Mouse (Mus musculus): ENCODE data around the gene Il5ra. TPM values are rescaled to one million over a fixed set of nuclear protein-coding genes. Genes with fewer than 3 reads are reported as not detected.

The Il5ra gene
- polyA plus RNA-seq, 1 experiment from 2014 or later: not detected

GRCm38 (mm10) chr6:106769290-106769866, 20.5 kb upstream of the Il5ra start:
- Histone ChIP-seq H3K9me3 (ENCODE audit: control insufficient read depth, low read depth, low read length) (no peaks in the 10 kb centered on the region), H3K4me1 (ENCODE audit: control insufficient read depth, insufficient read depth, low read length) (0 out of 2 replicates have a peak, but pooled peaks cover 5% of the 10 kb centered on the region), H3K27me3 (ENCODE audit: control insufficient read depth, insufficient read depth, low read length) (no peaks in the 10 kb centered on the region), H3K9ac (replicated peaks; ENCODE audit: low read depth, low read length) (peak overlapping the region; percentile 71), H3K36me3 (ENCODE audit: control insufficient read depth, insufficient read depth, low read length) (peaks cover 17% of the 10 kb centered on the region), H3K4me2 (replicated peaks; ENCODE audit: low read depth, low read length) (peak overlapping the region; percentile 80), H3K27ac (ENCODE audit: low read length) (peak overlapping the region; percentile 48; the same call in 1 of the 2 replicates), H3K4me3 (ENCODE audit: low read depth, low read length) (peak overlapping the region; percentile 82)
- 1% methylated on average over 33 of the region's 33 CpGs for WGBS
- ATAC-seq (ENCODE audit: insufficient number of reproducible peaks, insufficient read depth, low FRiP score, low read depth): peak; percentile 76

DNA sequence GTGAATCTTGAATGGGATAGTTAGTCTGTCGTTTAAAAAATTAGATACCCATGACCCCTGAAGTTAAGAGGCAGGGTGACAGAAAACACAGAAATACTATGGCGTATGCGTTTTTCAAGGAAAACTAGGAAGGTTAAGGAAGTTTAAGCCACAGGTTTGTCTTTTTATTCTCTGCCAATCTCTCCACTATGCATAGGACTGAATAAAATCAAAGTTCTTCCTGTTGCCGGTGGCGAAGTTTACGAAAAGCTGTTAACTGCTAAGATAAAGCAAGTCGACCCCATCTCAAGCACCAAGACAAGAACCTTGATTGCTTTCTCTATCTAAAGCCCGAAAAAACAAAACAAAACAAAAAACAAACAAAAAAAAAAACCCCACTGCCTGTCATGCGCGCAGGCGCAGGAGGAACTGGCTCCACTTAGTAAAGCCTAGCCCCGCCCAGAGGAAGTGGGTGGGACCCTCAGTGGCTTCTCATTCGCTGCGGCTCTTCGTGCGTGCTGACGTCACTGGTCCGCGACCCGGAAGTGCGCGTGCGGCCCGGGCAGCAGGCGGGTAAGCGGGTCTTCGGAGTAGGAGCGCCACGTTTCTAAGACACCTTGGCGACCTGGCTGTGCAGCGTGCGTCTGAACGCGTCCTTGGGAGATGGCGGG, 19.9 kb upstream of the Il5ra start, which contains the start of gene Trnt1:
Gene Trnt1, plus strand, starts transcription at position 481 of the 650 bp plus-strand sequence.
- Histone ChIP-seq H3K9ac (replicated peaks; ENCODE audit: low read depth, low read length) (peak within 1 kb of the TSS; percentile 71), H3K36me3 (ENCODE audit: control insufficient read depth, insufficient read depth, low read length) (peaks cover 13% of the 10 kb centered on the region), H3K4me1 (ENCODE audit: control insufficient read depth, insufficient read depth, low read length) (0 out of 2 replicates have a peak, but pooled peaks cover 5% of the 10 kb centered on the region), H3K9me3 (ENCODE audit: control insufficient read depth, low read depth, low read length) (no peaks in the 10 kb centered on the region), H3K4me2 (replicated peaks; ENCODE audit: low read depth, low read length) (peak within 1 kb of the TSS; percentile 80), H3K27ac (ENCODE audit: low read length) (peak within 1 kb of the TSS; percentile 48; the same call in 1 of the 2 replicates), H3K27me3 (ENCODE audit: control insufficient read depth, insufficient read depth, low read length) (no peaks in the 10 kb centered on the region), H3K4me3 (ENCODE audit: low read depth, low read length) (peak within 1 kb of the TSS; percentile 82)
- 8% methylated on average over 35 of the region's 35 CpGs for WGBS
- ATAC-seq (ENCODE audit: insufficient number of reproducible peaks, insufficient read depth, low FRiP score, low read depth): peak; percentile 100

DNA sequence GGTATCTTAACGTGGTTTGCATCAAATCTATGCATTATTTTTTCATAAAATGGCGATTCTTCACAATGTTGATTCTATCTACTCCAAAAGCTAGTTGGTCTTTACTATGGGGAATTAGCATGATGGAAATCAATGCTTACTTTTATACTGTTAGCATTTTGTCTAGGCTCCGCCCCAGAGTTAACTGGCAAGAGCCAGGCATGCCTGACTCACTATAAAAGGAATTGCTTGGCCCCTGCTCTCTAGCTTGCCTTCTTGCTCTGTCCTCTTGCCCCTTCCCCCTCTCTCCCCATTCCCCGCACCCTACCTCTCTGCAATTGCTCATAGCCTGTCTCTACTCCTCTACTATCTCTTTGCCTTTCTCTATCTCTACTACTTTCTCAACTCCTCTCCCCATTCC, 17.9 kb upstream of the Il5ra start:
- H3K27ac ChIP-seq (ENCODE audit: low read length): no peak overlapping the region
- no peaks in the 10 kb centered on the region for H3K36me3 ChIP-seq (ENCODE audit: control insufficient read depth, insufficient read depth, low read length)
- no peak overlapping the region for H3K9ac ChIP-seq (replicated peaks; ENCODE audit: low read depth, low read length)
- H3K4me2 ChIP-seq (replicated peaks; ENCODE audit: low read depth, low read length): no peak overlapping the region
- no peaks in the 10 kb centered on the region for H3K27me3 ChIP-seq (ENCODE audit: control insufficient read depth, insufficient read depth, low read length)
- ATAC-seq (ENCODE audit: insufficient number of reproducible peaks, insufficient read depth, low FRiP score, low read depth): no peak
- 80% methylated on average over 4 of the region's 4 CpGs for WGBS
- no peaks in the 10 kb centered on the region for H3K9me3 ChIP-seq (ENCODE audit: control insufficient read depth, low read depth, low read length)
- H3K4me3 ChIP-seq (ENCODE audit: low read depth, low read length): no peak overlapping the region
- 0 out of 2 replicates have a peak, but pooled peaks cover 5% of the 10 kb centered on the region for H3K4me1 ChIP-seq (ENCODE audit: control insufficient read depth, insufficient read depth, low read length)

- Histone ChIP-seq H3K9me3 (ENCODE audit: control insufficient read depth, low read depth, low read length) (no peaks in the 10 kb centered on the region), H3K9ac (replicated peaks; ENCODE audit: low read depth, low read length) (no peak overlapping the region), H3K27ac (ENCODE audit: low read length) (no peak overlapping the region), H3K27me3 (ENCODE audit: control insufficient read depth, insufficient read depth, low read length) (no peaks in the 10 kb centered on the region), H3K36me3 (ENCODE audit: control insufficient read depth, insufficient read depth, low read length) (no peaks in the 10 kb centered on the region), H3K4me1 (ENCODE audit: control insufficient read depth, insufficient read depth, low read length) (0 out of 2 replicates have a peak, but pooled peaks cover 5% of the 10 kb centered on the region), H3K4me2 (replicated peaks; ENCODE audit: low read depth, low read length) (no peak overlapping the region), H3K4me3 (ENCODE audit: low read depth, low read length) (no peak overlapping the region)
- WGBS: 83% methylated on average over 1 of the region's 1 CpGs
- ATAC-seq (ENCODE audit: insufficient number of reproducible peaks, insufficient read depth, low FRiP score, low read depth): no peak
Observed at GRCm38 (mm10) chr6:106765892-106766291, 17.1 kb upstream of the Il5ra start.

- ATAC-seq (ENCODE audit: insufficient number of reproducible peaks, insufficient read depth, low FRiP score, low read depth): no peak
- no peak overlapping the region for H3K4me3 ChIP-seq (ENCODE audit: low read depth, low read length)
- no peaks in the 10 kb centered on the region for H3K36me3 ChIP-seq (ENCODE audit: control insufficient read depth, insufficient read depth, low read length)
- no peaks in the 10 kb centered on the region for H3K9me3 ChIP-seq (ENCODE audit: control insufficient read depth, low read depth, low read length)
- 68% methylated on average over 1 of the region's 1 CpGs for WGBS
- no peaks in the 10 kb centered on the region for H3K4me1 ChIP-seq (ENCODE audit: control insufficient read depth, insufficient read depth, low read length)
- H3K27ac ChIP-seq (ENCODE audit: low read length): no peak overlapping the region
- no peak overlapping the region for H3K9ac ChIP-seq (replicated peaks; ENCODE audit: low read depth, low read length)
- H3K27me3 ChIP-seq (ENCODE audit: control insufficient read depth, insufficient read depth, low read length): no peaks in the 10 kb centered on the region
- H3K4me2 ChIP-seq (replicated peaks; ENCODE audit: low read depth, low read length): no peak overlapping the region
Observed at GRCm38 (mm10) chr6:106761486-106761885, 12.6 kb upstream of the Il5ra start.

DNA sequence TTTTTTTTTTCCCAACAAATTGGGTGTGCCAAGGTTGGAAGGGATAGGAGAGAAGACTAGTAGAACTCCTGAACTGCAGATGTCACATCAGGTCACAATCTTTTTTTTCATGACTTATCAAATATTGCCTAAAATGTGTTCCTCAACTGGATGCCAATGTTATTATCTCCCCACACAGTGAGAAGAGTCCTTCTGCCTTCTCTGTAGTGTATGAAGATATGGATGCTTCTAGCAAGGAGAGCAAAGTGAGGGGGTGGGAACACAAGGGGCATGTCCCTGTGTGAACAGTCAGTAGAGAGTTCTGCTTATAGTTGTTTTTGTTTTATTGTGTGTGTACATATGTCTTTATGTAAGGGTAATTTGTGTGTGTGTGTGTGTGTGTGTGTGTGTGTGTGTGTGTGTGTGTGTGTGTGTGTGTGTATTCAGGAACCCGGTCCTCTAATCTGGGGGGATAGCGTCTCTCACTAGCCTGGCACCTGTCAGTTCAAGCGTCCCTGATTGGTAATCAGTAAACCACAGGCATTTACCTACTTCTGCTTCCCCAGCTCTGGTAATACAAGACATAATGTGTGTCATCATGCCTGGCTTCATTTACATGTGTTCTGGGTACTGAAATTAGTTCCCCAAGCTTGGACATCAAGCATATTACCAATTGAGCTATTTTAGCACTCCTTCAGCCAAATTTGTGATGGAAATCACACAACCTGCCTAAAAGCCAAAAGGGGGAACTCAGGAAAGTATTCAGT, 11.8 kb upstream of the Il5ra start:
- H3K27me3 ChIP-seq (ENCODE audit: control insufficient read depth, insufficient read depth, low read length): no peaks in the 10 kb centered on the region
- no peaks in the 10 kb centered on the region for H3K4me1 ChIP-seq (ENCODE audit: control insufficient read depth, insufficient read depth, low read length)
- 75% methylated on average over 3 of the region's 3 CpGs for whole genome bisulfite sequencing
- H3K27ac ChIP-seq (ENCODE audit: low read length): no peak overlapping the region
- no peak for ATAC-seq (ENCODE audit: insufficient number of reproducible peaks, insufficient read depth, low FRiP score, low read depth)
- H3K4me2 ChIP-seq (replicated peaks; ENCODE audit: low read depth, low read length): no peak overlapping the region
- no peaks in the 10 kb centered on the region for H3K9me3 ChIP-seq (ENCODE audit: control insufficient read depth, low read depth, low read length)
- H3K4me3 ChIP-seq (ENCODE audit: low read depth, low read length): no peak overlapping the region
- no peak overlapping the region for H3K9ac ChIP-seq (replicated peaks; ENCODE audit: low read depth, low read length)
- no peaks in the 10 kb centered on the region for H3K36me3 ChIP-seq (ENCODE audit: control insufficient read depth, insufficient read depth, low read length)

DNA sequence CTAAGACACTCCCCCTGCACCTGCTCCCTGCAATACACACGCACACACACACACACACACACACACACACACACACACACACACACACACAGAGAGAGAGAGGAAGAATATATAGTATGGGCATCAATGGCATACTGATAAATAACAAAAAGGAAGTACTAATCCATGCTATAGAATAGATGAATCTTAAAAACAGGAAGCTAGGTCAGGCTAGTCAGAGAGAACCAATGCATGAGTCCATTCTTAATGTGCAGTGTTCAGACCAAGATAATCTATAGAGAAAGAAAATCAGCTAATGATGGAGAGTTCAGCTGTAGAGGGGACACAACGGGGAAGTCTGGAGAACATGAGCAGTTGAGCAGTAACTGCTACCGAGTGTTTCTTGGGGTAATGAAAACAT, 9.5 kb upstream of the Il5ra start:
- Histone ChIP-seq H3K27me3 (ENCODE audit: control insufficient read depth, insufficient read depth, low read length) (no peaks in the 10 kb centered on the region), H3K9me3 (ENCODE audit: control insufficient read depth, low read depth, low read length) (no peaks in the 10 kb centered on the region), H3K9ac (replicated peaks; ENCODE audit: low read depth, low read length) (no peak overlapping the region), H3K27ac (ENCODE audit: low read length) (no peak overlapping the region), H3K4me2 (replicated peaks; ENCODE audit: low read depth, low read length) (no peak overlapping the region), H3K36me3 (ENCODE audit: control insufficient read depth, insufficient read depth, low read length) (no peaks in the 10 kb centered on the region), H3K4me1 (ENCODE audit: control insufficient read depth, insufficient read depth, low read length) (no peaks in the 10 kb centered on the region), H3K4me3 (ENCODE audit: low read depth, low read length) (no peak overlapping the region)
- 89% methylated on average over 3 of the region's 3 CpGs for WGBS
- ATAC-seq (ENCODE audit: insufficient number of reproducible peaks, insufficient read depth, low FRiP score, low read depth): no peak

GRCm38 (mm10) chr6:106750291-106750690, 1.5 kb upstream of the Il5ra start:
- Histone ChIP-seq H3K36me3 (ENCODE audit: control insufficient read depth, insufficient read depth, low read length) (no peaks in the 10 kb centered on the region), H3K9ac (replicated peaks; ENCODE audit: low read depth, low read length) (no peak overlapping the region), H3K27ac (ENCODE audit: low read length) (no peak overlapping the region), H3K4me2 (replicated peaks; ENCODE audit: low read depth, low read length) (no peak overlapping the region), H3K4me3 (ENCODE audit: low read depth, low read length) (no peak overlapping the region), H3K27me3 (ENCODE audit: control insufficient read depth, insufficient read depth, low read length) (no peaks in the 10 kb centered on the region), H3K4me1 (ENCODE audit: control insufficient read depth, insufficient read depth, low read length) (no peaks in the 10 kb centered on the region), H3K9me3 (ENCODE audit: control insufficient read depth, low read depth, low read length) (no peaks in the 10 kb centered on the region)
- ATAC-seq (ENCODE audit: insufficient number of reproducible peaks, insufficient read depth, low FRiP score, low read depth): no peak
- 74% methylated on average over 7 of the region's 7 CpGs for WGBS
